Mouse (Mus musculus) liver, adult 2 months (tissue): ENCODE measurements around the gene Tpx2. TPM values are rescaled to one million over a fixed set of nuclear protein-coding genes. Genes with fewer than 3 reads are reported as not detected.
A peak's percentile ranks its signal among the peaks of the same experiment; 100 is the strongest.

ENCODE experiments used
- DNase-seq: peaks from one replicate; pipeline ENCODE4 v3.0.0-alpha.2; 2011; ENCODE audit warnings: low read depth, low spot score; ENCODE audit errors: extremely low read depth
- H3K27ac ChIP-seq: fragments of 200-500 bp; replicated peaks from 2 replicates; pipeline ENCODE4 v1.5.1; 2012; ENCODE audit warnings: low read depth, mild to moderate bottlenecking, control low read depth, inconsistent platforms, low read length; ENCODE audit not compliant: insufficient read depth
- H3K27me3 ChIP-seq: fragments of 200-500 bp; 2 replicates; pipeline ENCODE4 v1.6.1; 2012; ENCODE audit warnings: mild to moderate bottlenecking, moderate library complexity, low read length, inconsistent platforms; ENCODE audit not compliant: control insufficient read depth, insufficient read depth
- H3K36me3 ChIP-seq: fragments of 200-500 bp; 2 replicates; pipeline ENCODE4 v1.6.1; 2012; ENCODE audit warnings: low read length, inconsistent platforms; ENCODE audit not compliant: control insufficient read depth, insufficient read depth
- H3K4me1 ChIP-seq: fragments of 200-500 bp; 2 replicates; pipeline ENCODE4 v1.6.1; 2011; ENCODE audit warnings: low read length; ENCODE audit not compliant: control insufficient read depth, insufficient read depth
- H3K4me3 ChIP-seq: fragments of 200-500 bp; 2 replicates; pipeline ENCODE4 v1.5.1; 2011; ENCODE audit warnings: low read depth, mild to moderate bottlenecking, control low read depth, low read length, moderate library complexity; ENCODE audit not compliant: insufficient read depth
- H3K79me2 ChIP-seq: fragments of 200-500 bp; 2 replicates; pipeline ENCODE4 v1.6.1; 2012; ENCODE audit warnings: inconsistent platforms, mild to moderate bottlenecking, low read length, moderate library complexity; ENCODE audit not compliant: control insufficient read depth, insufficient read depth
- H3K9ac ChIP-seq: fragments of 200-500 bp; 2 replicates; pipeline ENCODE4 v1.6.1; 2012; ENCODE audit warnings: low read depth, mild to moderate bottlenecking, control low read depth, inconsistent platforms, low read length
- CTCF ChIP-seq: fragments of 200-500 bp; IDR thresholded peaks from 2 replicates; pipeline ENCODE4 v1.5.1; 2011; ENCODE audit warnings: low read depth, low read length, control low read depth
- POLR2A ChIP-seq: fragments of 200-500 bp; IDR thresholded peaks from 2 replicates; pipeline ENCODE4 v1.6.1; 2011; ENCODE audit warnings: low read length, control low read depth; ENCODE audit not compliant: insufficient read depth; ENCODE audit errors: extremely low read depth
- WGBS: fragments of 180-500 bp; shearing (Covaris S2); methylation state at CpG from one replicate; pipeline ENCODE4 v1.1.7; 2018; 5-methylcytosine and 5-hydroxymethylcytosine counted together
- polyA plus RNA-seq: library from polyadenylated mRNA; depleted of rRNA; stranded (reverse); fragments of >200 nt; gene quantifications from 2 replicates; pipeline ENCODE4 v1.2.3, GENCODE M21; 2012
- total RNA-seq: library from RNA; depleted of rRNA; stranded (reverse); fragments of >200 nt; gene quantifications from 2 replicates; pipeline ENCODE4 v1.2.3, GENCODE M21; 2014

Gene Tpx2
- total and polyA plus RNA-seq, 2 experiments, result 0.04 to 0.18 TPM

GRCm38 (mm10) chr2:152817596-152818291 lies 30.0 kb upstream of the Tpx2 start:
- H3K79me2 ChIP-seq, result peaks cover 62% of the 10 kb centered on the region
- no peak overlapping the region for H3K9ac ChIP-seq
- H3K4me3 ChIP-seq, result no peak overlapping the region

DNA sequence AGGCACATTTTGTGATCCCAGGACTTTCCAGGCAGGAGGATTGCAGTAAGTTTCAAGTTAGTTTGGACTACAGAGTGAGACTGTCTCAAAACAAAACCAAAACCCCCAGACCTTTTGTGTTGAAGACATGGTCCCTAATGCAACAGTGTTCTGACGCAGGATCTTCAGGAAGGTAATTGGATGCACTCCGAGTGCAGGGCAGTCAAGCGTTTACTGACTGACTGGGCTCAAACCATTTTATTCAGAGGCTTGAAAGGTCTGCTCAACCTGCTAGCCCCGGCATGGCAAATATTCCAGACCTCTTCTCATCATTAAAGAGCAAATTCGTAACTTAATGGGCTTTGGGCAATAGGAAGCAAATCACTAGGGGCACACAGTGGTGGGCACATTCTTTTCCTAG lies 29.1 kb upstream of the Tpx2 start:
- H3K79me2 ChIP-seq, result peaks cover 56% of the 10 kb centered on the region
- no peak overlapping the region for H3K4me3 ChIP-seq
- peaks cover 49% of the 10 kb centered on the region for H3K4me1 ChIP-seq
- no peak overlapping the region for H3K27ac ChIP-seq
- H3K9ac ChIP-seq, result no peak overlapping the region
- no peaks in the 10 kb centered on the region for H3K27me3 ChIP-seq
- TF ChIP-seq CTCF (no peak), POLR2A (no peak)
- WGBS, result 93% methylated on average over 5 of the region's 5 CpGs
- DNase-seq, result no peak
- H3K36me3 ChIP-seq, result peaks cover 3% of the 10 kb centered on the region

More at GRCm38 (mm10) chr2:152817596-152818291, 30.0 kb upstream of the Tpx2 start:
- WGBS, result 12% methylated on average over 6 of the region's 6 CpGs
- Histone ChIP-seq H3K27me3 (no peaks in the 10 kb centered on the region), H3K36me3 (peaks cover 3% of the 10 kb centered on the region), H3K27ac (peak overlapping the region; percentile 37), H3K4me1 (peaks cover 49% of the 10 kb centered on the region)
- DNase-seq, result no peak
- TF ChIP-seq POLR2A (no peak), CTCF (no peak)

DNA sequence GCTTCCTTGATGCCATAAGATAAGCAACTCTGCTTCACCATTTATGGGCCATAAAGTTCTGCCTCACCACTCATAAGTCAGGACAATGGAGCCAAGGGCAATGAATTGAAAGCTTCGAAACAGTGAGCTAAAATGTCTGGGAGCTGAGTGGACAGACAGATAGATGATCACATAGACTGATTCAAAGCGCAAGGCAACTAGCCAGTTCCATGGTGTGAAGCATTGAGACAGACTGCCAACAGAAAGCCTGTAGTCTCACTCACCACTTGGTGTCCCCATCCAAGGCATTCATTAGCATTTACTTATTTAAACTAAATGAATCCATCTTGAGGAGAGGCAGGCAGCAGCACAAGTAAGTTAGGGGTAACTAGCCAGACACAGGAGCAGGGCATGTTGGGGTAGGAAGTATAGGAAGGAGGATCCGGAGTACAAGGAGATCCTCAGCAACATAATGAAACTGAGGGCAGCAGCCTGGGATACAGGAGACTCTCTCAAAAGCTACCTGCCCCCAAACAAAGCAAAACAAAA lies 28.6 kb upstream of the Tpx2 start:
- WGBS, result 96% methylated on average over 3 of the region's 3 CpGs
- peaks cover 3% of the 10 kb centered on the region for H3K36me3 ChIP-seq
- DNase-seq, result no peak
- H3K9ac ChIP-seq, result no peak overlapping the region
- no peaks in the 10 kb centered on the region for H3K27me3 ChIP-seq
- TF ChIP-seq CTCF, result no peak
- H3K4me3 ChIP-seq, result no peak overlapping the region
- peaks cover 45% of the 10 kb centered on the region for H3K4me1 ChIP-seq
- H3K79me2 ChIP-seq, result peaks cover 58% of the 10 kb centered on the region
- H3K27ac ChIP-seq, result peak overlapping the region; percentile 33

- 87% methylated on average over 4 of the region's 4 CpGs for WGBS
- Histone ChIP-seq H3K4me3 (no peak overlapping the region), H3K36me3 (peaks cover 3% of the 10 kb centered on the region), H3K79me2 (peaks cover 62% of the 10 kb centered on the region), H3K27me3 (no peaks in the 10 kb centered on the region), H3K27ac (peak overlapping the region; percentile 65), H3K9ac (no peak overlapping the region), H3K4me1 (peaks cover 42% of the 10 kb centered on the region)
- TF ChIP-seq CTCF (no peak), POLR2A (no peak)
- no peak for DNase-seq
Measured at GRCm38 (mm10) chr2:152819926-152820325, 27.8 kb upstream of the Tpx2 start.

- Histone ChIP-seq H3K79me2 (peaks cover 63% of the 10 kb centered on the region), H3K4me3 (no peak overlapping the region), H3K36me3 (peaks cover 3% of the 10 kb centered on the region), H3K27me3 (no peaks in the 10 kb centered on the region), H3K4me1 (peaks cover 40% of the 10 kb centered on the region), H3K9ac (no peak overlapping the region), H3K27ac (peak overlapping the region; percentile 65)
- 60% methylated on average over 2 of the region's 2 CpGs for WGBS
- DNase-seq, result no peak
- TF ChIP-seq POLR2A (no peak), CTCF (no peak)
Measured at GRCm38 (mm10) chr2:152820369-152820768, 27.4 kb upstream of the Tpx2 start.

- Histone ChIP-seq H3K4me3 (no peak overlapping the region), H3K4me1 (peaks cover 34% of the 10 kb centered on the region), H3K36me3 (peaks cover 4% of the 10 kb centered on the region), H3K27me3 (no peaks in the 10 kb centered on the region), H3K79me2 (peaks cover 61% of the 10 kb centered on the region), H3K9ac (no peak overlapping the region), H3K27ac (peak overlapping the region; percentile 65)
- 68% methylated on average over 5 of the region's 5 CpGs for WGBS
- no peak for TF ChIP-seq CTCF
- TF ChIP-seq POLR2A, result no peak
- DNase-seq, result no peak
Measured at GRCm38 (mm10) chr2:152821023-152821422, 26.7 kb upstream of the Tpx2 start.
